Mouse (Mus musculus): ENCODE measurements around the gene Casp4.

Gene Casp4

DNA sequence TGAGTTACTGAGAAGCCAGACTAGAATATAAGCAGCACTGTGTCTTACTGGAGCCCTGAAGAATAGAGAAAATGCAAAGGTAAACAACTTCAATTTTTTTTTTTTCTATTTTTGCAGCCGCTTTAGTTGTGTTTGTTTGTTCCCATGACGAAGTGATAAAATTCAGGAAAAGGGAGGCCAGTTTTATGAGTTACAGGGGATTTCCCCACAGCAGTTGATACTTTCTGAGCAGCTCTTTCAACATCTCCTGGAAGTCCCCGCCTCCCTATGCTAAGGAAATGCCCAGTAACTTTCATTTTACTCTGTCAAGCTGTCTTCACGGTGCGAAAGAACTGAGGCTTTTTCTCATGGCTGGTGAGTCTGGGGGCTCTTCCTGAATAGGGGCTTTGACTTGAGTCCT lies at the start of gene Casp4:
Casp4 (plus strand) TSS at position 268 of the 400 bp plus-strand sequence.
- no peak for DNase-seq (ENCODE audit: low spot score in 2 of 2)

DNA sequence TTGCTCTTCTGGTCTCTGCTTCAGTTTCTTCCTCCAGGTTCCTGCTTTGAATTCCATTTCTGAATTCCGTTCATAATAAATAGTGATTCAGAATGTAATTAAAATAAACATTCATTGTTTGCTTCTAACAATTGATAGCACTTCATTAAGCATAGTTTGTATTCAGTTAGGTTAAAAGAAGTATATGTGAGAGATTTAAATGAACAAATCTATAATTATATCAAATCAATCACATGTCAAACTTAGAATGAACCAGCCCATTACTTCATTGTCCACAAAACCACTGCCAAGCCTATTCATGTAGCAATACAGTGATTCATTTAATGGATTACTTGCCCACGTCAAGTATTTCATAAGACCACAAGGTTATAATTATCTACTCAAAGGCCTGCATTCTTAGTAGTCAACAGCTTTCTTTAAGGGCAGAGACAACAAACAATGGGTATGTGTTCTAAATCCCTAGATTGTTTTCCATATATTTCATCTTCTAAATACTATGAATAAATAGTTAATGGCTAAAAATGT lies 44.6 kb upstream of the Casp4 start:
- DNase-seq (ENCODE audit: low spot score in 2 of 2) = no peak

DNA sequence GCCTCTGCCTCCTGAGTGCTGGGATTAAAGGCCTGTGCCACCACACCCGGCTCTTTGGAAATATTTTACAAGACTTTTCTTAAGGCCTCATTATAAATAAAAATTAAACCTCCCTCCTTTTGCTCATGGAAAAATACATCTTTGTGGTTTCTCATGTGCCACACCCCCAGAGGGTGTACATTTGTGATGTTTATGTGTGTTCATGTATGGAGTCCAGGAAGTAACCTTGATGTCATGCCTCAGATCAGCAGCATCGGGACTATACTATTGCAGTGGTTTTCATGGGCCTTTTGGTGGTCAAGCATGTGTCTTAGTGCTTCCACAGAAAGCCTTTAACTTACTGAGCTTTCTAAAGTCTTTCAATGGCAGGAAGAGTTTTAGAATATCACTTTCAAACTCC lies 38.4 kb upstream of the Casp4 start:
- no peak for DNase-seq (ENCODE audit: low spot score in 2 of 2)

DNA sequence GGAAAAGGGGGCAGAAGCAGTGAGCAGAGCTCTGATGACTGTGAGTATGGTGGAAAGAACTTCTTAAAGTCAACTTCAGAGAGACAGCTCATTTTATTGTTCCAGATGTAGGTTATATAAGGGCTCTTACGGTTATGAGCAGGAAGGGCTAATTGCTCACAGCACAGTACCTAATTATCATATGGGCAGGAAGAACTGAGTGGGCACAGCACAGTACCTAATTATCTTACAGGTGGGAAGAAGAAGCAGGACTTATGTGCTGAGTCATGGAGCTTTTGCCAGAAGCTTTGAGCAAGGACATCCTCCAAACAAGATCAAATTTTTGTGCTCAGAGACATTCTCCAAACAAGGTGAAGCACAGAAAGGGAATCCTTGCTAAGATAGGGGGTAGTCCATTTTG lies 37.7 kb upstream of the Casp4 start:
- no peak for DNase-seq (ENCODE audit: low spot score in 2 of 2)

DNA sequence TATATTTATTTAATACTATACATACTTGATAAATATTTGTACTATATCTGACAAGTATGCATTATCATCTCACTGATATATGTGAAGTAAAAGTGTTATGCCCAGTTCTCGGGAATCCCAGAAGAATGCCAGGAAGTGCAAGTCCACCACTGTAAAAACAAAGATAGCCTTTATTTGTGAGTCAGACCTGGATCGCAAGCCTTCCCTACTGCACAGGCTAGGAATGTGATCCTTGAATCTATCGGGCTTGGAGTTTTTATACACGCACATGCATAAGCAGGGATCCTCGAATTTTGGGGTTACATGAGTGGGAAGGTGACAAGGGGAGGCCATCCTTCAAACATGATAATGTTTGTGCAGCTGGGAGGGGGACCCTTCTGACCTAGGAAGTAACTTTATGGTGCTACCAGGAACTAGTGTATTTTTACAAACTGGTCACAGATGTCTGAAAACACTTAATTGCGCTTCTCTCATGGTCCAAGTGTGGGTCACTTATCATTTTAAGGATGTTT lies 37.2 kb upstream of the Casp4 start:
- DNase-seq (ENCODE audit: low spot score in 2 of 2) = no peak

DNA sequence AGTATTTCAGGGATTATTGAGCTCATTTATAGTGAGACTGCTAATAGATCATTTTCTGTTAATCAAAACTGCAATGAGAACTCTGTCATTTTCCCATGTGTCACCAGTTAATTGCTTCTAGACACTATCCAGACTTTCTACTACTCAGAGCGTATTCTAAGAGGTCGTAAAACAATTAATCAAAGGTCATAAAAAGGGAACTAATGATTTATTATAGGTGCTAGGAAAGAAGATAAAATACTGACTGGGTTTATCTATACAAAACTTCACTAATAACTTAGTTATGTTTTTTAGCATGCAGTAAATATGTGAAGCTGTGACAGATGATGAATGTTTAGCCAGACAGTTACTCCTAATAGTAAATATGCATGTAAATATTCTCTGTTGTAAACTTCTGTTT lies 22.6 kb upstream of the Casp4 start:
- no peak for DNase-seq (ENCODE audit: low spot score in 2 of 2)

DNA sequence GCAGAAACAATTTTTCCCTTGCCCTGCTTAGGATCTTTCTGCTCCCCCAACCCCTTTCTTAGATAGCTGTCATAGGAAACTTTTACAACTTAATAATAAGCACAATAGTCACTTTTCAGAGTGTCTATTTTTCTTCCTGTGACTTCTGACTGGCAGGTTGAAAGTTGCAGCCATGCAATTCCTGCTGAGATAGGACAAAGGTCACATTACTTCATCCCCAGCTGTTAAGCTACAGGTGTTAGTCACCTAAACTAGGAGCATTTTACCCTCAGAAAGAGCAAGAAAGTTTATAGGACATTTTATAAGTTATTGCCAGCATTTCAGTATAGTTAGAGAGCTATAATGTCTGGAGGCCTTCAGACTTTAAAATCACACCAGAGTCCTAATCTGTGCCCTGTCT lies 22.0 kb upstream of the Casp4 start:
- DNase-seq (ENCODE audit: low spot score in 2 of 2) = no peak

DNA sequence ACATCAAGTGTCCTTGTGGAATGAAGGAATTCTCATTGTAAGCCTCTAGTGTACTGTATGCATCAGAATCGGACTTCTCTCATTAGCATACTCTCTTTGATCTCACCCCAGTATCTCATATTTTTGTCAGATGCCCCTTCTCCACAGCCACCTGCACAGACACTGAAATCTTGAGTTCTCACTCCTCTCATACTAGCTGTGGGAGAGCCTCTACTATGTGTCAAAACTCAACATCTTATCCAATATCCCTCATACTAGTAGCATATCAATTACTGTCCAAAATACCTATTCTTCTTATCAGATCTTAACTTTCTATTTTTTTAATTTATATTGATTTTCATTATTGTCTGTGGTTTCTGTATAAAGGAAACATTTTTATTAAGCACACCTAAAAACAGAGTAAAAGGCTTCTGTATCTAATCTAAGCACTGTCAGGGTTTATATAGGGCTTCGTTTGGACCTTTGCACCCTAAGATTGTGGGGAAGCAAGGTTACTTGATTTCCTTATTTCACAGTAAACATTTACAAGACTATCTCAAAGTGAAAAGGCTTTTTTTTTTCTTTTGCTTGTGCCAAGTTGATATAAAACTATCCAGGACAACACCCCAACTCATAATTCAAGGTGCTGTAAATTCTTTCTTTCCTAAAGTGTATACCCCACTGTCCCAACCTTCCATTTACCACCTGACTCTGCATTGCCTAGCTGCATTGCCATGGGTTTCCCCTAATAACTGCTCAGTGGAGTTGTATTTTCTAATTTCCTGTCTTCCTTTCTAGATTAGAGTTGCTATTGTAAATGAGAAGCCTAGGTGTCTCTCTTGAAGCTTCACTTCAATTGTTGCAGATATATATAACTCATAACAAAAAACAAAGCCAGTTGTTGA lies 12.0 kb upstream of the Casp4 start:
- DNase-seq (ENCODE audit: low spot score in 2 of 2) = no peak

DNA sequence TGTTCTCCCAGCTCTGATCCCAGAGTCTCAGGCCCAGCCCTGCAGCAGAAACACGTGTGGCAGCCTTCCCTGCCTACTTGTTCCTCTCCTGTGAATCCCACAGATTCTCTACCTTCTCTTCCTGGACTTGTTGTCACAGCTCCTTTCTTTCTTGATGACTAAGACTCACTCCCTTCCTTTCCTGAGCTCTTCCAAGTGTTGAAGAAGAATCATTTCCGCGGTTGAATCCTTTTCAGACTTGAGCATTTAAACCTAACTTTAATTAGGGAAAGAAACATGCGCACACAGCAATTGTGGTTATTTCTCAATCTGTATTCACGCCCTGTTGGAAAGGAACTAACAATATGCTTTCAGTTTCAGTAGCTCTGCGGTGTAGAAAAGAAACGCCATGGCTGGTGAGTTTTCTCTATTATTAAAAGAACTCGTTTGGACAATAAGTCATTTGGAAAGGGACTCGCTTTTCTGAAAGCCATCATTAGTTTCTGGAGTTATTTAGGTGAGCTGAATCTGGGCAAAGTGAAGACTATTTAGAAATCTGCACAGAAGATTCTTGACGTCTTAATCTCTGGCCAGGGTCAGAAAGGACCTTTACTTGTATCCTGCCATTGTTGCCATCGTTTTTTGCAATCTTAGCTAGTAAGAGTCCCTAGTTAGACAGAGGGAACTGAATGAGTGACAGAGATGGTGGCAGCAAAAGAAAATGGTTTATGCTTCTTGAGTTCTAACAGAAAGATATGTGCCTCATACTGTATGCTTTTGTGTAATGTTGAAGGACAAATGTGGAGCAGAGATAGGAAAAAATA lies 10.1 kb upstream of the Casp4 start, which contains the start of gene Casp1:
Casp1 (plus strand) TSS at position 189 of the 803 bp plus-strand sequence.
- no peak for DNase-seq (ENCODE audit: low spot score in 2 of 2)

DNA sequence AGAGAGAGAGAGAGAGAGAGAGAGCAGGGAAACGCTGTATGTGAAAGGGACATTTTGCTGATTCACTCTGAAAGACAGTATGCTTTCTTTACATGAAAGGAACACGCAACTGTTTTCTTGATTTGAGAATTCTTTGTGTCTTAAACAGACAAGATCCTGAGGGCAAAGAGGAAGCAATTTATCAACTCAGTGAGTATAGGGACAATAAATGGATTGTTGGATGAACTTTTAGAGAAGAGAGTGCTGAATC lies 9.6 kb upstream of the Casp4 start:
- DNase-seq (ENCODE audit: low spot score in 2 of 2) = no peak

DNA sequence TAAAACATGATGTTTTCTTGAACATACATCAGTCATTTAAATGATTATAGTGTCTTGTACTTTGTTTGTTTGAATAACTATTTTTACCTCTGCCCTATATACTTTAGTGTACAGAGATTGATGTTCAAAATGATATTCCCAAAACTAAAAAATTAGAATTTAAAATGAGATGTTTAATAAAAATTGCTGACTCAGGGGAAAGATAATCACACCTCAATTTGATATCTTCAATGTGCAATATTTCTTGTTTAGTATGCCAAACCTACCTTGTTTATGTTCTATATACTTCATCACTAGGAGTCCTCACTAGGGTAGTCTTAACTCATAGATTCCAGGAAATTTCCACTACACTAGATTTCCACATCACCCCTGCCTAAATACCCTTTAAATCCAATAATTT lies 1.5 kb downstream of the Casp4 start:
- no peak for DNase-seq (ENCODE audit: low spot score in 2 of 2)

DNA sequence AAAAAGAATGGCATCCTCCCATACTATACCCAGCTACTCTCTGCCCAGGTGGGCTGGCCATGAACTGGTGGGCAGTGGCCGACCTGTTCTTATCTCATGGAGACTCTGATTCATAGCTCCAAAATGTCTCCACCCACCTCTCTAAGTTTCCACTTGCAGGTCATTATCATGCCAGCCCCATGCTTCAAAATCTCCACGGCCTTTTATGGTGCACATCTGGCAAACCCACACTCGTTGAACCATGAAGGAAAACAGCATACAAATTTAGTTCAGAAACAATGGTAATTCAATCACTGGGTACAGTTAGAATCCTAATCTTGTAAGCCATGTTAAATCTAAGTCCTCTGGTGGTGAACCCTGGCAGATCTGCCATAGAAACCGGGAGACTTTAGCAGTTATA lies 2.8 kb downstream of the Casp4 start:
- DNase-seq (ENCODE audit: low spot score in 2 of 2) = no peak

DNA sequence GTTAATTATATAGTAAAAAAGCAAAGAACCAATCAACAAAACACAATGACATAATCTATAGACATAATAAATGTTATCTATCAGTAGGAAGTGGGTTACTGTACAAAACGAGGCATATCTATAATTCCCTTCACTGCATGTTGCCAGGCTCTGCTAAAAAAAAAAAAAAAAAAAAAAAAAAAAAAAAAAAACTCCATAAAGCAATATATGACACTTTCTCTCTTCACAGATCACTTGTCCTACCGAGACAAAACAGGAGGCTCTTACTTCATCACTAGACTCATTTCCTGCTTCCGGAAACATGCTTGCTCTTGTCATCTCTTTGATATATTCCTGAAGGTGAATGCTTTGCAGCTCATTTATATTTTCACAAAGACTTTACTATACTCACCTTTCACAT lies 19.6 kb downstream of the Casp4 start:
- no peak for DNase-seq (ENCODE audit: low spot score in 2 of 2)

DNA sequence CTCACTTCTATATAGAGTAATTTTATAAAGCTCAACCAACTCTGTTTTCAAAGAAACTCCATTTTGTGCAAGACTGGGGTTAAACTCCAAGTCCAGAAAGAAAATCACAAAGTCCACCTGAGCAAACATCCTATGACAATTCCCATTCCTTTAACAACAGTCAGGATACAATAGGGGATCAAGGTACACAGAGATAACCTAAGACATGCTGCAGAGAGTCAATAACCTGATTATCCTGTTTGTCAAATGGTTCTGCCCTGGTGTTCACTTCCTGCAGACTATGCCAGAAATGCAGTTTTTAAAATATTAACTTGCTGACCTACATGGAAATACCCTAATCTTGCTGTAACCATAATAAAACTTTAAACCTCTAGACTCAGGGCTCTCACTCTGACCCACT lies 23.8 kb downstream of the Casp4 start:
- no peak for DNase-seq (ENCODE audit: low spot score in 2 of 2)

DNA sequence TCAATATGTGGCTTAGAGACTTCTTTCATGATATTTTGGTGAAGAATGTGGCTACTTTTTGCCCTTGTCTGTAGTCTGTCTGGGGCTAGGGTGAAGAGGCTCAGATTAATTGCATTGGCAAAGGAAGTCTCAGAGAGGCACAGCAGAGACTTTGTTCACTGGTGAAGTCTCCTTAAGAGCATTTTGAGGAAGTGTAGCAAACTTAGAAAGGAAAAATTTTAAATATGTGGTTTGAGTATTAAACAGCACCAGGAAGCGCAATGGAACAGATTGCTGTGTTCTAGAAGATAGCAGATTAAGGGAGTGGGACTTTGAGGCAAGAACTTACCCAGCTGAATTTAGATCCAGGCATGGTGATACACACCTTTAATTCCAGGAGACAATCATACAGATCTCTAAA lies 24.8 kb downstream of the Casp4 start:
- no peak for DNase-seq (ENCODE audit: low spot score in 2 of 2)

DNA sequence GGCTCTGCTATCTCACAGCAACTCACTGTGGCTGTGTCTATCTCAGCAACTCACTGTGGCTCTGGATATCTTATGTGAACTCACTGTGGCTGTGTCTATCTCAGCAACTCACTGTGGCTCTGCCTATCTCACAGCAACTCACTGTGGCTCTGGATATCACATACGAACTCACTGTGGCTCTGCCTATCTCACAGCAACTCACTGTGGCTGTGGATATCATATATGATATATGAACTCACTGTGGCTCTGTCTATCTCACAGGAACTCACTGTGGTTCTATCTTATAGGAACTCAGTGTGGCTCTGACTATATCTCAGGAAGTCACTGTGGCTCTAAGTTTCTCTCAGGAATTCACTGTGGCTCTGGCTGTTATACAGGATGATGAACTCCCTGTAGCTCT lies 34.5 kb downstream of the Casp4 start:
- DNase-seq (ENCODE audit: low spot score in 2 of 2) = no peak

DNA sequence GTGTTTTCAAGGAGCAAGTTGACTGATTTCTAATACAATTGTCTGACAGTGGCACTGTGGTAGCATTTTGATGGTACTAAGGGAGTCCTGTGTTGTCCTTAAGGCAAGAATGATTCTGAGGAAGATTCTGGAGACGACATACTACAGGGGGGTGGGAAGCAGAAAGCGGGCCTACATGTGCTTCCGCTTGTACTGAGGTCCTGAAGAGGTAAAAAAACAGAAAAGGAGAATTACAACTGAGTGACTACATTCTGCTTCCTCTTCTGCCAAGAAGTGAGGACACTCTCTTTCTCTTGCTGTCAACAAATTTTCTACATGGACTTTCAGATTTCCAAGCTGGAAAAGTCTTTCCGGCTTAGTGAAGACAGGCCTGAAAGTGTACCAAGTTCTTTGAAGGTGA lies 35.5 kb downstream of the Casp4 start:
- DNase-seq (ENCODE audit: low spot score in 2 of 2) = no peak

DNA sequence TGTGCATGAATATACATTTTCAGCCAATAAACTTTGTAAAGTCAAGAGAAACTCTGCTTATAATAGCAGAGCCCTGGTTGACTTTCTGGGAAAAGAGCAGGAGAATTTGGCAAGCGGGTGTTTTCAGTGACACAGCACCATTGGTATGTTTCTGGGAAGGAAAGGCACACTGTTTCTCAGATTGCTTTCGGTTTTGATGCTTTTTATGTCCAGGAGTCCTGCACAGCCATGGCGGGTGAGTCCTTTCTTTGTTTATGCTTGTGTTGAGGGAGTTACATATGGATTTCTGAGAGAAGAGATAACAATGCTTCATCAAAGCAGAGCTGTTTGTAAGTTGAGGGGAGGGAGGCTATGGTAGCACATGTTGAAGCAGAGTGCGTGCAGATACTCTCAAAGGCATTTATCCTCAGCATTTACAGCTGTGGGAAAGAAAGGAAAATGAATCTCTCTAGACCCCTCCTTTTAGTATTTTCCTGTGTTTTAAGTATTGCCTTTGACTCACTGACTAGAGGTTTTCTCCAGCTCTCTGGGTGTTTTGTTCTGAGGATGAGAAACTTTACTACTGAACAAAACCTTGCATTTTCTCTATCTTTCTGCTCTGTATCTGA lies 36.8 kb downstream of the Casp4 start, which contains the start of gene Casp12:
Casp12 (plus strand) TSS at position 140 of the 608 bp plus-strand sequence.
- no peak for DNase-seq (ENCODE audit: low spot score in 2 of 2)

DNA sequence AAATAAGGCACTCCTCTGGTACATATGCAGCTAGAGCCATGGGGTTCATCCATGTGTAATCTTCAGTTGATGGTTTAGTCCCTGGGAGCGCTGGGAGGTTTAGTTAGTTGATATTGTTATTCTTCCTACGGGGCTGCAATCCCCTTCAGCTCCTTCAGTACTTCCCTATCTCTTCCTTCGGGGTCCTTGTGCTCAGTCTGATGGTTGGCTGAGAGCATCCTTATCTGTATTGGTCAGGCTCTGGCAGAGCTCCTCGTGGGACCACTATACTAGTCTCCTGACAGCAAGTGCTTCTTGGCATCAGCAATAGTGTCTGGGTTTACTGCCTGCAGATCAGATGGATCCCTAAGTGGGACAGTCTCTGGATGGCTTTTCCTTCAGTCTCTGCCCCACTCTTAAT lies 38.8 kb downstream of the Casp4 start:
- DNase-seq (ENCODE audit: low spot score in 2 of 2) = no peak

DNA sequence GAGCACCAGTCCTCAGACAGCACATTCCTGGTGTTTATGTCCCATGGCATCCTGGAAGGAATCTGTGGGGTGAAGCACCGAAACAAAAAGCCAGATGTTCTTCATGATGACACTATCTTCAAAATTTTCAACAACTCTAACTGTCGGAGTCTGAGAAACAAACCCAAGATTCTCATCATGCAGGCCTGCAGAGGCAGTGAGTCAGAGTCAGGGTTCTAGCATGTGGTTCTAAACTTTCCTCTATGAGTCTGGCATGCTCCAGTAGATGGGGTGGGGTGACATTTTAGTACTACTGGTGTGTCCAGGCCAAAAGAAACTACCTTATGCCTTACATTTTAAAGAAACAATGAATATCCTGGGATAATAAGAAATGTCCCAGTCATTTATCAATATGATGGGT lies 45.0 kb downstream of the Casp4 start:
- no peak for DNase-seq (ENCODE audit: low spot score in 2 of 2)

DNA sequence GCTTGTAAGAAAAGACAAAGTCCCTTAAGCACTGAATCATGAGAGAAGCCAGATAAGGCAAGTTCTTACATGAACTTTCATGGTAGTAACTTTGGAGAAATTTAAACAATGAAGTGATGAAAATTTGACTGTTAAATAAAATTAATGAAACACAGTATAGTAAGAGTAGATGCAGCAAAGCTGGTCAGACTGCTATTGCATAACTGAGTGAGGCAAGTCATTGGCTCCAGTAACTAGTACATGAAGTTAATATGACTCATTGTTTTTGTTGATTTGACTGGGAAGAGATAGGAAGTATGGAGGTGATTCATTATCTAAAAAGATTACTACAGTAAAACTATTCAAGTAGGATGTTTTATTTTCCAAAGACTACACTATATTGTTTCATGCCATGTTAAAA lies 48.2 kb downstream of the Casp4 start:
- no peak for DNase-seq (ENCODE audit: low spot score in 2 of 2)
